Mouse (Mus musculus) stomach, embryonic 14.5 days (tissue): Measurements from ENCODE around the gene Pnrc1. TPM values are rescaled to one million over a fixed set of nuclear protein-coding genes. Genes with fewer than 3 reads are reported as not detected.

Source experiments
- ATAC-seq: fragments of 200-750 bp; cut with Nextera tagmentation; 2 replicates; pipeline ENCODE4 v1.8.0; 2017; ENCODE audit warnings: low read depth, moderate TSS enrichment; ENCODE audit not compliant: insufficient number of reproducible peaks, insufficient read depth, low FRiP score
- H3K27ac ChIP-seq: fragments of 300-500 bp; sonication (generic); 2 replicates; pipeline ENCODE4 v1.5.1; 2014; ENCODE audit warnings: mild to moderate bottlenecking, low read length, moderate library complexity, mixed read lengths
- H3K27me3 ChIP-seq: fragments of 300-500 bp; sonication (generic); 2 replicates; pipeline ENCODE4 v1.6.1; 2014; ENCODE audit warnings: low read length, control low read depth, mixed read lengths; ENCODE audit not compliant: control insufficient read depth, insufficient read depth
- H3K36me3 ChIP-seq: fragments of 300-500 bp; sonication (generic); 2 replicates; pipeline ENCODE4 v1.6.1; 2014; ENCODE audit warnings: mild to moderate bottlenecking, control low read depth, low read length, moderate library complexity, mixed read lengths; ENCODE audit not compliant: control insufficient read depth, insufficient read depth
- H3K4me1 ChIP-seq: fragments of 300-500 bp; sonication (generic); 2 replicates; pipeline ENCODE4 v1.6.1; 2014; ENCODE audit warnings: low read length, control low read depth, mixed read lengths; ENCODE audit not compliant: control insufficient read depth, insufficient read depth
- H3K4me2 ChIP-seq: fragments of 300-500 bp; sonication (generic); replicated peaks from 2 replicates; pipeline ENCODE4 v1.6.1; 2014; ENCODE audit warnings: low read depth, low read length, control low read depth
- H3K4me3 ChIP-seq: fragments of 300-500 bp; sonication (generic); 2 replicates; pipeline ENCODE4 v1.5.1; 2014; ENCODE audit warnings: low read depth, low read length, control low read depth
- H3K9ac ChIP-seq: fragments of 300-500 bp; sonication (generic); replicated peaks from 2 replicates; pipeline ENCODE4 v1.6.1; 2014; ENCODE audit warnings: low read depth, mild to moderate bottlenecking, control low read depth, low read length, moderate library complexity, mixed read lengths
- H3K9me3 ChIP-seq: fragments of 300-500 bp; sonication (generic); 2 replicates; pipeline ENCODE4 v1.6.1; 2016; ENCODE audit warnings: low read depth, low read length, control low read depth; ENCODE audit not compliant: control insufficient read depth
- WGBS: fragments of 180-500 bp; shearing (Covaris S2); extraction: QIAGEN DNeasy Blood & Tissue Kit; methylation state at CpG from one replicate; pipeline ENCODE4 v1.1.7; 2014; 5-methylcytosine and 5-hydroxymethylcytosine counted together
- polyA plus RNA-seq: library from polyadenylated mRNA; unstranded; fragments of >200 nt; fragmentation: Nextera tagmentation; extraction: Ambion mirVana; gene quantifications from 2 replicates; pipeline ENCODE4 v1.2.1, GENCODE M21; 2014

Pnrc1 gene
- polyA plus RNA-seq, 1 experiment from 2014 or later = 112 TPM

DNA sequence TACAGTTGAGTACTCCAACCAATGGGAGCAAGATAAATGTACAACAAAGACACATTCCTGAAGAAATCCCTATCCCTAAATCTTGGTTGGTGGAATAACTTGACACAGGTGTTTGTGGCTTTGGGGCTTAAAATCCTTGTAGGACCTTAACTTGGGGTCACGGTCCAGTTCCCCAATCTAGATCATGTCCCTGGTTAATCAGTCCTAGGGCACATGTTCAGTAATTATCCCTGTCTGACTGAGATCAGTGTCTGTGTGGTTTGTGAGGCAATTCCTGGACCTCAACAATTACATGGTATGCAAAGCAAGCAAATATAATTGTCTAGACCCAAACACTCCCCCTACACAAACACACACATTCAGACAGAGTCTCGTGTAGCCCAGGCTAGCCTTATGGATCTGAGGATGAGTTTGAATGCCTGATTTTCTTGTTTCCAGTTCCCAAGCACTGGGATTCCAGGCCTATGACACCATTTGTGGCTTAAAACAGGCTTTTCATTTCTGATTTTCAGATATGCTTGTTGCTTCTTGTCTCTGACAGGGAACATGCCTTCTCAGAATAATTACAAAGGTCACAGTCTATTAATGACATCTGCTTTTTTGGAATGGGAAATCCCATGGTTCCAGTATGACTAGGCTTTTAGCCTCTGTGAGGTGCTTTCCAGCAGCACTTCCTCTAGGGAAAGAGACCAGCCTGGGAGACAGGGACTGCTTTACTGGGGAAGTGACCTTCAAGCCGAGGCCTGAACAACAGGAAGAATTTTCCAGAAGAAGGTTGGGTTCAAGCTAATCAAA lies 7.9 kb downstream of the Pnrc1 start:
- Histone ChIP-seq H3K4me1 (no peaks in the 10 kb centered on the region), H3K27ac (no peak overlapping the region), H3K27me3 (no peaks in the 10 kb centered on the region), H3K4me2 (no peak overlapping the region), H3K9me3 (no peaks in the 10 kb centered on the region), H3K9ac (no peak overlapping the region), H3K4me3 (no peak overlapping the region), H3K36me3 (no peaks in the 10 kb centered on the region)
- ATAC-seq = no peak
- WGBS = 75% methylated on average over 3 of the region's 3 CpGs

DNA sequence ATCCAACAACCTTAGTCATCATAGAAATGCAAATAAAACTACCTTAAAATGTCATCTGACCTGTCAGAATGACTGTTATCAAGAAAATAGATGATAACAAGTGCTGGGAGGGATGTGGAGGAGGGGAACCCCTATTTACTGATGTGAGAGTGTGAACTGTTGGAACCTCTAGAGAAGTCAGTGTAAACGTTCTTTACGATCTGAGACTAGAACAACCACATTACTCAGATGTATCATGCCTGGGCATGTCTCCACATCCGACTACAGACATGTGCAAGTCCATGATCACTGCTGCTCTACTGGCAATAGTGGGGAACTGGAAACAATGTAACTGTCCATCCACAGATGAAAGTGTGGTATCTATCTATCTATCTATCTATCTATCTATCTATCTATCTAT lies 16.5 kb downstream of the Pnrc1 start:
- H3K9me3 ChIP-seq = no peaks in the 10 kb centered on the region
- ATAC-seq = no peak

DNA sequence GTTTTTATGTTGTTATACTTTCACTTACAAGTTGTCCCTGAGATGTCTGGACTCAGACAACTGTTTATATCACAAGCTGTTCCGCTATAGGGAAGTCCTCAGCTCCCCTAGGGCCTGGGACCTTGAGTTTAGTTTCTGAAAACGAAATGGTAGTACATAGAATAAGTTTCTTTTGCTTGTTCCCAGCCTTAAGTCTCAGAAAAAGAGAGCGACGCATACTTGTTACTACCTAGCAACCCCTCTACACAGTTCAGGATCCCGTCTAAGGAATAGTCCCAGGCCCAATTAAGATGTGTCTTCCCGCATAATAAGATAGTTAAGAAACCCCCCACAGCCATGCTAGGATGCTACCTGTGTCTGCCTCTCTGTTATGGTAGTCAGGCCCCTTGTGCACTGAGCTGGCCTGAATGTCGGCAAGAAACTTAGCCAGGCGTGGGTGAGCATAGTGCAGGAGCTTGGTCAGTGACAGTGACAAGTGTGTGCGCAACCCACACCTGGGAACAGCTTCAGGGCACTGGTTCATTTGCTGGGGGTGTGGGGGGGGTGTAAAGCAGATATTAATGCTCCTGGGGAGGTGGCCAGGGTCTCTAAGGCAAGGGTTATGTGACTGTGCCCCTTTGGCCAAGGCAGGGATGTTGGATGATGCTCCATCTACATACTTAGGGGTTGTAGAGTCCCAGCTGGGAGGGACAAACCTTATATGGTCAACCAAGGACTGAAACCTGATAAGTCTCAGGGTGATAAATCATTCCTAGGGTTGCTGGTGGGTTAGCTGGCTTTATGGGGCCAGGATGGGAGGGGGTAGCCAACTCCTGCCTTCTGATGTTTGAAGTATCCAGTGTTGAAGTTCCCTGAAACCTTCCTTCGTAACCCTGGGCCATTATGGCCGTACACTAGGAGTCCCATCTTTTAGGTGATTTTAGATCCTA lies 19.3 kb downstream of the Pnrc1 start:
- Histone ChIP-seq H3K4me2 (no peak overlapping the region), H3K9ac (no peak overlapping the region), H3K27ac (no peak overlapping the region), H3K4me1 (no peaks in the 10 kb centered on the region), H3K4me3 (no peak overlapping the region), H3K27me3 (no peaks in the 10 kb centered on the region), H3K9me3 (no peaks in the 10 kb centered on the region), H3K36me3 (no peaks in the 10 kb centered on the region)
- ATAC-seq = no peak
- WGBS = 77% methylated on average over 11 of the region's 11 CpGs

More for the DNA sequence above, 16.5 kb downstream of the Pnrc1 start:
- Histone ChIP-seq H3K27me3 (no peaks in the 10 kb centered on the region), H3K27ac (no peak overlapping the region), H3K4me1 (no peaks in the 10 kb centered on the region), H3K4me3 (no peak overlapping the region), H3K4me2 (no peak overlapping the region), H3K9ac (no peak overlapping the region), H3K36me3 (no peaks in the 10 kb centered on the region)
- 47% methylated on average over 3 of the region's 3 CpGs for WGBS

DNA sequence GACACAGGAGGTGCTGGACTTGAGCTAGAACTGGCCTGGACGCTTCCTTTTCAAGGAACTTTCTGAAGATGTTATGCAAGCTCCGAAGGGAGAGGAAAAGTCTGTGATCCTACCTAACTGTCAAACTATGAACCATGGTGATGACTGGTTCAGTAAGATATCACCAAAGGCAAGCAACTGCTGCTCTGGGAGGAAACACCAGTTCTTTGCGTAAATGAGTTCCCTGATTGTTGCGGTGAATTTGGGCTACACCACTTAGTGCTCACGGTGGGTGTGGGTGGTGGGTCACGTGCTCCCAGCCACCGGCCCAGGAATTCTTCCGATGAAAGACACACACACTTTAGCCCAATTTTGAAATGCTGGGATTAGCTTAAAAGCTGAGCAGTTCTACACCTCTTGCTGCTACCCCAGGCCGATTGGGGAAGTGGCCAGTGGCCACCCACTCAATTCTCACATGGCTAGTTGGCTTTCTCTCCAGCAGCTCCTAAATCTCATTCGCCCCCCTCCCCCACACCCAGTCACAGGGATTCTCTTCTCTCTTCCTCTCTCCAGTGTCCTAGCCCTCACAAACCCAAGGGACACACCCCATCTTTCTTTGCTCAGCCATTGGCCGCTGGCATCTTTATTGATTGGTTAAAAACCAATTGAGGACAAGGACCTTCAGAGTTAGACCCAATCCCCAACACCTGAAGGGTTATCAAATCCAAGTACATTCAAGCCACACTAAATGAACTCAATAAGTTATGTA lies 24.8 kb downstream of the Pnrc1 start:
- H3K4me3 ChIP-seq = no peak overlapping the region
- no peaks in the 10 kb centered on the region for H3K36me3 ChIP-seq
- H3K27ac ChIP-seq = no peak overlapping the region
- no peak for ATAC-seq
- no peak overlapping the region for H3K9ac ChIP-seq
- 81% methylated on average over 11 of the region's 11 CpGs for WGBS
- no peaks in the 10 kb centered on the region for H3K27me3 ChIP-seq
- H3K9me3 ChIP-seq = no peaks in the 10 kb centered on the region
- no peaks in the 10 kb centered on the region for H3K4me1 ChIP-seq
- no peak overlapping the region for H3K4me2 ChIP-seq

GRCm38 (mm10) chr4:33262897-33263296 lies 27.1 kb downstream of the Pnrc1 start:
- Histone ChIP-seq H3K27ac (no peak overlapping the region), H3K4me2 (no peak overlapping the region), H3K4me3 (no peak overlapping the region), H3K4me1 (no peaks in the 10 kb centered on the region), H3K9me3 (no peaks in the 10 kb centered on the region), H3K27me3 (no peaks in the 10 kb centered on the region), H3K9ac (no peak overlapping the region), H3K36me3 (no peaks in the 10 kb centered on the region)
- ATAC-seq = no peak
- 86% methylated on average over 1 of the region's 1 CpGs for WGBS

DNA sequence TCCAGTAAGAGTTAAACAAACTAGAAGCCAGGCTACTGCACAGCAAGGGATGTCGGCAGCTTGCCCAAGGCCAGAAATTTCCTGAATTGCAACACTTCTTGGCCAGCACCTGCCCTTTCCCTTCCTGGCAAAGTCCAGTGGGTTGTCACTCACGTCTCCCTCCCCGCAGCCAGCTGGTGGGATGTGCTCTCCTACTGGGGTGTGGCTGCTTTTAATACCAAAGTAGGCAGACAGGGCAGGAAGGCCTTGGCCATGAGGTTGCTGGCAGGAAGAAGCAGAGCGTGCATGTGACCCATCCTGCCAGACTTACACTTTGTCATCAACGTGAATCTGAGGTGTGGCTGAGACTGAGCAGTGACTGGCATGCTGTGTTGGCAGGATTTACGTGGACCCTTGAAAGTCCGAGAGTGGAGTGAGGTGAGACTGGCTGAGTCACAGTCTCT lies 28.6 kb downstream of the Pnrc1 start:
- Histone ChIP-seq H3K36me3 (no peaks in the 10 kb centered on the region), H3K9me3 (no peaks in the 10 kb centered on the region), H3K4me2 (no peak overlapping the region), H3K27ac (0 out of 2 replicates have a peak overlapping the region, but pooled peaks have one; percentile 6), H3K4me3 (no peak overlapping the region), H3K9ac (no peak overlapping the region), H3K4me1 (no peaks in the 10 kb centered on the region), H3K27me3 (no peaks in the 10 kb centered on the region)
- ATAC-seq = peak; percentile 61
- 49% methylated on average over 7 of the region's 7 CpGs for WGBS

GRCm38 (mm10) chr4:33260311-33260710 lies 29.7 kb downstream of the Pnrc1 start:
- Histone ChIP-seq H3K4me2 (no peak overlapping the region), H3K36me3 (no peaks in the 10 kb centered on the region)
- no peak for ATAC-seq

More at GRCm38 (mm10) chr4:33260311-33260710, 29.7 kb downstream of the Pnrc1 start:
- Histone ChIP-seq H3K27me3 (no peaks in the 10 kb centered on the region), H3K9me3 (no peaks in the 10 kb centered on the region), H3K27ac (no peak overlapping the region), H3K4me1 (no peaks in the 10 kb centered on the region), H3K4me3 (no peak overlapping the region), H3K9ac (no peak overlapping the region)
